Mouse (Mus musculus) limb, embryonic 12.5 days (tissue): ENCODE measurements around the gene Nlrp4f. TPM values are rescaled to one million over a fixed set of nuclear protein-coding genes. Genes with fewer than 3 reads are reported as not detected.

Source experiments
- ATAC-seq: fragments of 200-750 bp; cut with Nextera tagmentation; 2 replicates; pipeline ENCODE4 v1.8.0; 2017; ENCODE audit warnings: low read depth, moderate TSS enrichment; ENCODE audit not compliant: insufficient number of reproducible peaks, insufficient read depth, low FRiP score, low TSS enrichment
- H3K27ac ChIP-seq: fragments of 300-500 bp; sonication (generic); 2 replicates; pipeline ENCODE4 v1.5.1; 2016; ENCODE audit warnings: mild to moderate bottlenecking, moderate library complexity
- H3K27me3 ChIP-seq: fragments of 300-500 bp; sonication (generic); 2 replicates; pipeline ENCODE4 v1.6.1; 2016; ENCODE audit warnings: mild to moderate bottlenecking, moderate library complexity
- H3K36me3 ChIP-seq: fragments of 300-500 bp; sonication (generic); 2 replicates; pipeline ENCODE4 v1.6.1; 2016; ENCODE audit warnings: mild to moderate bottlenecking, moderate library complexity
- H3K4me1 ChIP-seq: fragments of 300-500 bp; sonication (generic); replicated peaks from 2 replicates; pipeline ENCODE4 v1.6.1; 2016
- H3K4me2 ChIP-seq: fragments of 300-500 bp; sonication (generic); 2 replicates; pipeline ENCODE4 v1.6.1; 2016; ENCODE audit warnings: mild to moderate bottlenecking, moderate library complexity
- H3K4me3 ChIP-seq: fragments of 300-500 bp; sonication (generic); replicated peaks from 2 replicates; pipeline ENCODE4 v1.5.1; 2016; ENCODE audit warnings: mild to moderate bottlenecking
- H3K9ac ChIP-seq: fragments of 300-500 bp; sonication (generic); replicated peaks from 2 replicates; pipeline ENCODE4 v1.6.1; 2016; ENCODE audit warnings: mild to moderate bottlenecking, moderate library complexity
- H3K9me3 ChIP-seq: fragments of 300-500 bp; sonication (generic); 2 replicates; pipeline ENCODE4 v1.6.1; 2016; ENCODE audit warnings: mild to moderate bottlenecking, moderate library complexity
- WGBS: fragments of 180-500 bp; shearing (Covaris S2); methylation state at CpG from one replicate; pipeline ENCODE4 v1.1.7; 2016; 5-methylcytosine and 5-hydroxymethylcytosine counted together
- polyA plus RNA-seq: library from polyadenylated mRNA; unstranded; fragments of >200 nt; fragmentation: Nextera tagmentation; extraction: Ambion mirVana; gene quantifications from 2 replicates; pipeline ENCODE4 v1.2.1, GENCODE M21; 2016

Gene Nlrp4f
- polyA plus RNA-seq: 0.05 and 0.11 TPM in 2 replicates

GRCm38 (mm10) chr13:65205877-65206276 is at the start of gene Nlrp4f:
TSS of gene Nlrp4f (minus strand) at chr13:65205977.
- H3K4me1 ChIP-seq: no peaks in the 10 kb centered on the region
- H3K9me3 ChIP-seq: peaks cover 3% of the 10 kb centered on the region; the same call in 1 of the 2 replicates
- H3K4me2 ChIP-seq: no peak within 1 kb of the TSS
- H3K27me3 ChIP-seq: no peaks in the 10 kb centered on the region
- no peak for ATAC-seq
- no peaks in the 10 kb centered on the region for H3K36me3 ChIP-seq
- H3K4me3 ChIP-seq: no peak within 1 kb of the TSS
- no peak within 1 kb of the TSS for H3K27ac ChIP-seq
- H3K9ac ChIP-seq: no peak within 1 kb of the TSS
- 85% methylated on average over 10 of the region's 10 CpGs for WGBS

GRCm38 (mm10) chr13:65243273-65243672 is 37.5 kb upstream of the Nlrp4f start:
- H3K4me3 ChIP-seq: no peak overlapping the region
- H3K36me3 ChIP-seq: peaks cover 32% of the 10 kb centered on the region
- H3K4me1 ChIP-seq: peaks cover 6% of the 10 kb centered on the region
- no peaks in the 10 kb centered on the region for H3K27me3 ChIP-seq
- H3K4me2 ChIP-seq: no peak overlapping the region
- no peak overlapping the region for H3K9ac ChIP-seq
- H3K27ac ChIP-seq: no peak overlapping the region
- WGBS: 90% methylated on average over 4 of the region's 4 CpGs
- ATAC-seq: no peak
- H3K9me3 ChIP-seq: peaks cover 26% of the 10 kb centered on the region

- H3K4me2 ChIP-seq: peak overlapping the region; percentile 98
- peaks cover 24% of the 10 kb centered on the region for H3K36me3 ChIP-seq
- no peak overlapping the region for H3K27ac ChIP-seq
- ATAC-seq: no peak
- 37% methylated on average over 27 of the region's 27 CpGs for WGBS
- H3K27me3 ChIP-seq: no peaks in the 10 kb centered on the region
- H3K4me1 ChIP-seq: peaks cover 6% of the 10 kb centered on the region
- H3K4me3 ChIP-seq: peak overlapping the region; percentile 77
- H3K9me3 ChIP-seq: peaks cover 24% of the 10 kb centered on the region
- H3K9ac ChIP-seq: peak overlapping the region; percentile 73; the same call in 1 of the 2 replicates
Measured at GRCm38 (mm10) chr13:65242319-65242787, 36.6 kb upstream of the Nlrp4f start.

- peak overlapping the region; percentile 93 for H3K27ac ChIP-seq
- H3K9ac ChIP-seq: peak overlapping the region; percentile 73
- peak overlapping the region; percentile 98 for H3K4me2 ChIP-seq
- 3% methylated on average over 51 of the region's 51 CpGs for whole genome bisulfite sequencing
- peak; percentile 0; the same call in 1 of the 2 replicates for ATAC-seq
- H3K4me3 ChIP-seq: peak overlapping the region; percentile 77
- H3K36me3 ChIP-seq: peaks cover 21% of the 10 kb centered on the region
- H3K9me3 ChIP-seq: peaks cover 29% of the 10 kb centered on the region
- H3K4me1 ChIP-seq: peaks cover 6% of the 10 kb centered on the region
- H3K27me3 ChIP-seq: no peaks in the 10 kb centered on the region
Measured at GRCm38 (mm10) chr13:65241627-65242318, 36.0 kb upstream of the Nlrp4f start.

- under 1% methylated on average over 45 of the region's 45 CpGs for WGBS
- no peaks in the 10 kb centered on the region for H3K27me3 ChIP-seq
Measured at GRCm38 (mm10) chr13:65241099-65241626, 35.4 kb upstream of the Nlrp4f start.

GRCm38 (mm10) chr13:65240509-65241098 is 34.8 kb upstream of the Nlrp4f start:
- Histone ChIP-seq H3K9me3 (peaks cover 27% of the 10 kb centered on the region), H3K4me2 (peak overlapping the region; percentile 98), H3K9ac (peak overlapping the region; percentile 73), H3K27me3 (no peaks in the 10 kb centered on the region), H3K27ac (peak overlapping the region; percentile 93), H3K4me3 (peak overlapping the region; percentile 77), H3K4me1 (peaks cover 6% of the 10 kb centered on the region), H3K36me3 (peaks cover 14% of the 10 kb centered on the region)
- peak; percentile 92 for ATAC-seq
- WGBS: 2% methylated on average over 28 of the region's 28 CpGs

More at GRCm38 (mm10) chr13:65241099-65241626, 35.4 kb upstream of the Nlrp4f start:
- Histone ChIP-seq H3K4me3 (peak overlapping the region; percentile 77), H3K9ac (peak overlapping the region; percentile 73), H3K36me3 (peaks cover 20% of the 10 kb centered on the region), H3K9me3 (peaks cover 32% of the 10 kb centered on the region), H3K27ac (peak overlapping the region; percentile 93), H3K4me2 (peak overlapping the region; percentile 98), H3K4me1 (peaks cover 6% of the 10 kb centered on the region)
- peak; percentile 89 for ATAC-seq

GRCm38 (mm10) chr13:65237211-65237610 is 31.4 kb upstream of the Nlrp4f start:
- H3K9ac ChIP-seq: no peak overlapping the region
- H3K9me3 ChIP-seq: peaks cover 12% of the 10 kb centered on the region; the same call in 1 of the 2 replicates
- no peak overlapping the region for H3K4me3 ChIP-seq
- no peaks in the 10 kb centered on the region for H3K27me3 ChIP-seq
- H3K4me2 ChIP-seq: no peak overlapping the region
- no peak overlapping the region for H3K27ac ChIP-seq
- H3K36me3 ChIP-seq: no peaks in the 10 kb centered on the region
- ATAC-seq: no peak
- H3K4me1 ChIP-seq: peaks cover 4% of the 10 kb centered on the region
- 67% methylated on average over 9 of the region's 9 CpGs for WGBS

- Histone ChIP-seq H3K27ac (no peak overlapping the region), H3K27me3 (no peaks in the 10 kb centered on the region), H3K4me2 (no peak overlapping the region), H3K4me3 (no peak overlapping the region), H3K4me1 (no peaks in the 10 kb centered on the region), H3K9me3 (peaks cover 6% of the 10 kb centered on the region; the same call in 1 of the 2 replicates), H3K36me3 (no peaks in the 10 kb centered on the region), H3K9ac (no peak overlapping the region)
- ATAC-seq: no peak
- 85% methylated on average over 2 of the region's 2 CpGs for WGBS
Measured at GRCm38 (mm10) chr13:65226657-65227056, 20.9 kb upstream of the Nlrp4f start.

- H3K4me2 ChIP-seq: no peak overlapping the region
- no peak overlapping the region for H3K9ac ChIP-seq
- no peaks in the 10 kb centered on the region for H3K4me1 ChIP-seq
- H3K27me3 ChIP-seq: no peaks in the 10 kb centered on the region
- ATAC-seq: no peak
- peaks cover 6% of the 10 kb centered on the region; the same call in 1 of the 2 replicates for H3K9me3 ChIP-seq
- no peaks in the 10 kb centered on the region for H3K36me3 ChIP-seq
- WGBS: 69% methylated on average over 6 of the region's 6 CpGs
- H3K4me3 ChIP-seq: no peak overlapping the region
- H3K27ac ChIP-seq: no peak overlapping the region
Measured at GRCm38 (mm10) chr13:65225945-65226344, 20.2 kb upstream of the Nlrp4f start.

- Histone ChIP-seq H3K4me2 (no peak overlapping the region), H3K4me3 (no peak overlapping the region), H3K27me3 (no peaks in the 10 kb centered on the region), H3K36me3 (no peaks in the 10 kb centered on the region), H3K27ac (no peak overlapping the region), H3K9ac (no peak overlapping the region), H3K9me3 (peaks cover 3% of the 10 kb centered on the region; the same call in 1 of the 2 replicates), H3K4me1 (no peaks in the 10 kb centered on the region)
- WGBS: 59% methylated on average over 1 of the region's 1 CpGs
- no peak for ATAC-seq
Measured at GRCm38 (mm10) chr13:65200667-65201066, 5.1 kb downstream of the Nlrp4f start.

- no peak overlapping the region for H3K4me3 ChIP-seq
- no peak overlapping the region for H3K27ac ChIP-seq
- H3K4me2 ChIP-seq: no peak overlapping the region
- no peaks in the 10 kb centered on the region for H3K27me3 ChIP-seq
- 52% methylated on average over 15 of the region's 15 CpGs for WGBS
- no peaks in the 10 kb centered on the region for H3K36me3 ChIP-seq
- no peaks in the 10 kb centered on the region for H3K4me1 ChIP-seq
- H3K9ac ChIP-seq: no peak overlapping the region
- 0 out of 2 replicates have a peak, but pooled peaks cover 3% of the 10 kb centered on the region for H3K9me3 ChIP-seq
- no peak for ATAC-seq
Measured at GRCm38 (mm10) chr13:65176472-65177091, 29.2 kb downstream of the Nlrp4f start.
